Mouse (Mus musculus) Patski (cell line): ENCODE data around the gene Gm42906. TPM values are rescaled to one million over a fixed set of nuclear protein-coding genes. Genes with fewer than 3 reads are reported as not detected.

Source experiments
- ATAC-seq: fragments of 100-300 bp; one replicate; pipeline ENCODE4 v1.8.0; 2021
- CTCF ChIA-PET: fragments of 350-600 bp; sonication (Branson Sonifier 250); formaldehyde crosslinking; loops from one replicate; lab custom pipeline; 2022; ENCODE audit warnings: inconsistent platforms; lab: Charles Lee
- POLR2A ChIA-PET: fragments of 350-600 bp; sonication (Branson Sonifier 250); formaldehyde crosslinking; loops from one replicate; lab custom pipeline; 2022; ENCODE audit warnings: antibody characterized with exemption, inconsistent platforms; lab: Charles Lee
- DNase-seq: peaks from one replicate; pipeline ENCODE4 v3.0.0-alpha.2; 2011; ENCODE audit warnings: low read depth, low spot score
- H3K27me3 ChIP-seq: fragments of 371-371 bp; one replicate; pipeline ENCODE4 v1.5.1; 2021
- CTCF ChIP-seq: fragments of 100-300 bp; IDR thresholded peaks from one replicate; pipeline ENCODE4 v1.5.1; 2021
- in situ Hi-C: fragments of 300-500 bp; cut with MboI; formaldehyde crosslinking; loops from 3 replicates; pipeline ENCODE4 v1.11.1; 2018; ENCODE audit warnings: low pct_unique_long_range_greater_than_20kb, mixed read lengths
- polyA plus RNA-seq: library from polyadenylated mRNA; unstranded; gene quantifications from one replicate; pipeline ENCODE4 v1.2.3, GENCODE M21; 2021

The Gm42906 gene
- polyA plus RNA-seq, 1 experiment from 2014 or later = not detected

DNA sequence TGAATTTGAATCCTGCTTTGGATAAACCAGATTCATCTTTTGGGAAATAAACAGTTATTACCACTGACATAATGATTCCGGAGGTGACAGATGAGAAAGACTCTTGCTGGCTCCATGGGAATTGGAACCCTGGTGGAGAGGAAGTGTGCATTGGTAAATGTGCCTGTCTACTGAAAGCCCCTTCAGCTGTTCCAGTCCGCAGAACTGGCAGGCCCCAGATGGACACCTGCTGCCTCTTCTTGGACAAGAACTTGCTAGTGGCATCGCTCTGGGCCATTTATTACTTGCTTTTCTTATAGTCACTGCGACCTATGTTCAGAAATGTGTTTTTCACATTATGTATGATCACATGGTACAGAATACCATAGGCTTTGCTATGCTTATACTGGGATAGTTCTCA, 197.5 kb downstream of the Gm42906 start:
- no peaks in the 10 kb centered on the region for H3K27me3 ChIP-seq
- ATAC-seq = no peak
- DNase-seq = no peak
- in situ Hi-C loops = no loop called here
- ChIA-PET CTCF (interaction anchor here (1.0 to 2.3 kb wide), 2 partner anchors 12 to 15 kb away, joined by 5 to 10 read pairs; no protein-coding TSS in a partner anchor), POLR2A (no interaction called here)
- no peak for TF ChIP-seq CTCF

- ATAC-seq (no peak), DNase-seq (no peak)
- in situ Hi-C loops = no loop called here
- ChIA-PET CTCF (interaction anchor here (0.9 to 1.3 kb wide), 2 partner anchors 10 to 12 kb away, joined by 3 to 4 read pairs; no protein-coding TSS in a partner anchor), POLR2A (no interaction called here)
- no peaks in the 10 kb centered on the region for H3K27me3 ChIP-seq
- no peak for TF ChIP-seq CTCF
Measured at GRCm38 (mm10) chr5:151228367-151229005, 199.5 kb downstream of the Gm42906 start.

DNA sequence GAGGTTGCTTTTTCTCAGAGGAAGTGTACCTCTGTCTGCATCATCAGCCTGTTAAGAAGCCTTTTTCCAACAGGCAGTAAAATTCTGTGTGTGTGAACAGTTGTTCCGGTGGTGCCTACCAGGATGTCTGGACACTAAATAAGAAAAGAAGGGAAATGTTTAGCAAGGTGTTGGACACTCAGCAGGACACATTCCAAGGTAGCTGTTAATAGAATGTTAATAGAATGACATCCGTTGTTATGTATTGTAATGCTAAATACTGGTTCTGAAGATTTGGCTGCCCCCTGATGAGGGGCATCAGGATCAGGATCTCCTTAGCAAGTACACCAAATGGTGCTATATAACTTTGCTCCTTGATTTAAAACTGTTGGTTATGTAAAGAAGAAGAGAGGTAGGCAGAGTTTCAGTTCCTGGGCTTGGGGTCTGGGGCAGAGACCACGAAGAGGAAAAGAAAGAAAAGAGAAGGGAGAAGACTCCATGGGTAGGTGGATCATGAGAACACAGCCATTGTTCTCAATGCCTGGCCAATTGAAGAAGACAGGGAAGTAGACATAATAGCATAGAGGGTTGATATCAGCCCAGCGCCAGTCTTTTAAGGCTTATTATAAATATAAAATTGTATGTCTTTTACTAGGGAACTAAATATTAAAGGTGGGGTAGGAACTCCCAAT, 204.1 kb downstream of the Gm42906 start:
- TF ChIP-seq CTCF = no peak
- DNase-seq = no peak

DNA sequence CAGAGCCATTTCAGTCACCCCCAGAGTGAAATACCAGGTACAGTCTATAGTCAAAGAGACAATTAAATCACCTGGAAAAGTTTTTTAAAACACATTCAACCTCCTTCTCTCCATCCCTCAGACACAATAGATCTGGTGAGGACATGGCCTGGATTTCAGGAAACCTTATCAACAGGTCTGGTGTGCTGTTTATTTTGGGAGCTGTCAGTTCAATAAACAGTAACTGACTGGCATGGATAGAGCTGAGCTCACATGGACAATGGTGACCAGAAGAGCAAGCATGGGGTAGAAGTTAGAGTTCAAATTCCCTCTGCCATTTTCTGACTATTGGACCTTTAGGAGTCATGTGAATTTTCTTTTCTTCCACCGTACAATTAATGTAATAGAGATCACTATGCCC, 205.2 kb downstream of the Gm42906 start:
- DNase-seq (no peak), ATAC-seq (no peak)
- H3K27me3 ChIP-seq = no peaks in the 10 kb centered on the region
- ChIA-PET CTCF (interaction anchor here (2.9 kb wide), 1 partner anchor 9 kb away, joined by 10 read pairs; no protein-coding TSS in a partner anchor), POLR2A (no interaction called here)
- no peak for TF ChIP-seq CTCF
- in situ Hi-C loops = no loop called here

More for the DNA sequence above, 204.1 kb downstream of the Gm42906 start:
- POLR2A ChIA-PET = no interaction called here
- no peaks in the 10 kb centered on the region for H3K27me3 ChIP-seq
- in situ Hi-C loops = no loop called here
- CTCF ChIA-PET = interaction anchor here (2.9 kb wide), 1 partner anchor 8 kb away, joined by 10 read pairs; no protein-coding TSS in a partner anchor
- no peak for ATAC-seq

DNA sequence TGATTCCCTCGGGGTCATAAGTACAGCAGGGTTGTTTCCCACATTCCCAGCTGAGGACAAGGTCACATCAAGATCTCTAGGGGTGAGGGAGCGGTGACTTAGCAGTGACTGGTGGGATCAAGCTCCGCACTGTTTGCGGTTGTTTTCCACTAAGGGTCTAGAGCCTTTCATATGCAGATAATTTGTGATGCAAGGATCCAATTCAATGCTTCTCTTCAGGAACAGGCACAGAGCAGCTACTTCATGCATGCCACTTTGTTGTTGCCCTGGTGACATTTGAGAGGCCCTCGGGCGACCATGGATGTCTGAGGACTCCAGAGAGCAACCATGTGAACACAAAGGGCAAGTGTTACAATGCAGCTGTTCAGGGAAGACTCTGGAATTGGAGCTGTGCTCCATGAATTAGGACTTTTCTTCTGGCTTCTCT, 209.3 kb downstream of the Gm42906 start:
- no peak for TF ChIP-seq CTCF
- H3K27me3 ChIP-seq = no peaks in the 10 kb centered on the region
- no peak for ATAC-seq
- DNase-seq = no peak
- in situ Hi-C loops = no loop called here
- ChIA-PET POLR2A (no interaction called here), CTCF (interaction anchor here (0.9 to 3.3 kb wide), 5 partner anchors 9 to 29 kb away, joined by 3 to 11 read pairs (median 4); no protein-coding TSS in a partner anchor)

GRCm38 (mm10) chr5:151213097-151213496, 214.9 kb downstream of the Gm42906 start:
- no peaks in the 10 kb centered on the region for H3K27me3 ChIP-seq
- no peak for ATAC-seq
- in situ Hi-C loops = no loop called here
- CTCF ChIA-PET = interaction anchor here (1.0 kb wide), 1 partner anchor 71 kb away, joined by 3 read pairs; no protein-coding TSS in a partner anchor
- no peak for TF ChIP-seq CTCF
- DNase-seq = no peak
- POLR2A ChIA-PET = no interaction called here

GRCm38 (mm10) chr5:151210869-151211268, 217.1 kb downstream of the Gm42906 start:
- POLR2A ChIA-PET = no interaction called here
- no peak for TF ChIP-seq CTCF
- in situ Hi-C loops = no loop called here

GRCm38 (mm10) chr5:151210060-151210459, 217.9 kb downstream of the Gm42906 start:
- H3K27me3 ChIP-seq = no peaks in the 10 kb centered on the region
- DNase-seq = no peak
- no peak for ATAC-seq
- in situ Hi-C loops = no loop called here
- TF ChIP-seq CTCF = no peak
- CTCF ChIA-PET = interaction anchor here (3.7 kb wide), 1 partner anchor 10 kb away, joined by 11 read pairs; no protein-coding TSS in a partner anchor
- POLR2A ChIA-PET = no interaction called here

More at GRCm38 (mm10) chr5:151210869-151211268, 217.1 kb downstream of the Gm42906 start:
- no peak for DNase-seq
- CTCF ChIA-PET = interaction anchor here (3.7 kb wide), 1 partner anchor 9 kb away, joined by 11 read pairs; no protein-coding TSS in a partner anchor
- no peaks in the 10 kb centered on the region for H3K27me3 ChIP-seq
- no peak for ATAC-seq

DNA sequence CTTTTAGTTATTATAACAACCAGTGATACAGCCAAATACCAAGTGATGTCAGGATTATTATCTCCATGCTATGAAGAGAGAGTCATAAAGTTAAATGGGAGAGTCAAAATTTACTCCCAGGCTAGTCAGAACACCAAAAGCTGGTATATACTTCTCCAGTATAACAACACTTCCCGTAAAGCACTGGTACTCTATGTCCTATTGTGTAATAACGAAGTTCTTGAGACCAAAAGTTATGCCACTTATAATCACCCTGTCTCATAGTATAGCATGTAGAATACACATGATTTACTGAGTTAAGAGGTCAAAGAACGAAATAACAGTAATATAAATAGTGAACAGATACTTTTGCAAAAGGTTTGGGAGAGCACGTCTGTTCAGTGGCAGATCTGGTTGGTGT, 222.9 kb downstream of the Gm42906 start:
- H3K27me3 ChIP-seq = no peaks in the 10 kb centered on the region
- POLR2A ChIA-PET = interaction anchor here (1.3 kb wide), 1 partner anchor 164 kb away, joined by 3 read pairs; no protein-coding TSS in a partner anchor
- in situ Hi-C loops = no loop called here
- ATAC-seq (no peak), DNase-seq (no peak)
- CTCF ChIA-PET = interaction anchor here (0.8 kb wide), 1 partner anchor 26 kb away, joined by 3 read pairs; no protein-coding TSS in a partner anchor
- no peak for TF ChIP-seq CTCF

- ATAC-seq (peak; percentile 97), DNase-seq (peak; percentile 75)
- H3K27me3 ChIP-seq = no peaks in the 10 kb centered on the region
- POLR2A ChIA-PET = interaction anchor here (0.5 kb wide), 1 partner anchor 112 kb away, joined by 7 read pairs; no protein-coding TSS in a partner anchor
- CTCF ChIA-PET = no interaction called here
- in situ Hi-C loops = no loop called here
- no peak for TF ChIP-seq CTCF
Measured at GRCm38 (mm10) chr5:151202925-151203324, 225.0 kb downstream of the Gm42906 start.
